Mouse (Mus musculus) megakaryocyte, adult 5-6 weeks (primary cell): ENCODE data around the gene Tbr1. TPM values are rescaled to one million over a fixed set of nuclear protein-coding genes. Genes with fewer than 3 reads are reported as not detected.

ENCODE experiments used
- ATAC-seq: 2 replicates; pipeline ENCODE4 v1.8.0; 2016; ENCODE audit warnings: mild to moderate bottlenecking, inconsistent platforms; ENCODE audit not compliant: poor library complexity, severe bottlenecking
- total RNA-seq, 2 experiments: library from RNA; stranded (forward) in 1 of 2; stranded (reverse) in 1 of 2; fragments of 153-499, 151-499 nt in 1 of 2; fragments of 221-1000, 200-1000 nt in 1 of 2; gene quantifications; 2 replicates each; pipeline versions ENCODE4 v1.2.3 to v1.2.4; 2015 to 2017

Gene Tbr1
- total RNA-seq (2015): 0.05 and 0.09 TPM in 2 replicates
- not detected in 2 replicates for total RNA-seq (2017)

DNA sequence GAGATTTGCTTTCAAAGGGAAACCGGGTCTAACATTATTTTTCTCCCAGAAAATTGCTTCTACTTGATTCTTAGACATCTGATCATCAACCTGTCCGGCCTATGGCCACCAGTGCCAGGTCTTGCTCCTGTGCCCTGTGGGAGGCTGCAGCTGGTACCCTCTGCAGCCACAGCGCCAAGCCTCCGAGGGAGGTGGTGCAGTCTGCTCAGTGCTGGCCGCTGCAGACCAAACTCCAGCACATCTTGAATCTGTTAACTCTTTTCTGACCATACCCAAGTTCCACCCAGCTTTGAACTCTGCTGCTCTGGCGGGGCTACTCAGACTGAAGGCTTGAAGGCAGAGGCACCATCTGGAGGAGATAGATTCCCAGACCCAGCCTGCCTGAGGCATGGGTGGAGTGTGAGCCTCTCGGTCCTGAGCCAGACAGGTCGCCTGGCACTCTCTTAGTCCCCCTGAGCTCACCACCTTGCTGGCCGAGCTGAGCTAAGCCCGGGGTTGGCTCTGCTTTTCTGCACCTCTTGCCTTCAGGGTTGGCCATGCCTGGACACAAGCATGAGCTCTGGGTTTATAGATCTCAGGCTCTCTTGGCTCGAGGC is at the start of gene Tbr1:
Gene Tbr1 (plus strand): TSS at position 275 of the 596 bp plus-strand sequence.
- no peak for ATAC-seq

DNA sequence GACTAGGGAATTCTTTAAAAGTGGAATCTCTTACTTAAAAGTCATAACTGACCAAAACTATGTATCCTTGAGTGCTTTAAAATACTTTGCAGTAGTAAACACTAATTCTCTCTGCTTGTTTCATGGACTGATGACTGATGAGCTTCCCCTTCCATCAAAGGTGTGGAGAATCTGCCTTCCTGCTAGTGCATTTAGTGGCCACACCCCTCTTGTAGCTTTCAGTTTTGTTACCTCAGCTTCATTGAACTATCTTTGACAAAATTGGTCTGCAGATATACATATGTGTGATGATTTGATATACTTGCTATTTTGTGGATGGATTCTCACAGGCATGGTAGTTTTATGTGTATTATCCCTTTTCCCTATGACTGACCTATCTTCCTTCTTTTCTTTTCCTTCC is 47.7 kb upstream of the Tbr1 start:
- no peak for ATAC-seq

DNA sequence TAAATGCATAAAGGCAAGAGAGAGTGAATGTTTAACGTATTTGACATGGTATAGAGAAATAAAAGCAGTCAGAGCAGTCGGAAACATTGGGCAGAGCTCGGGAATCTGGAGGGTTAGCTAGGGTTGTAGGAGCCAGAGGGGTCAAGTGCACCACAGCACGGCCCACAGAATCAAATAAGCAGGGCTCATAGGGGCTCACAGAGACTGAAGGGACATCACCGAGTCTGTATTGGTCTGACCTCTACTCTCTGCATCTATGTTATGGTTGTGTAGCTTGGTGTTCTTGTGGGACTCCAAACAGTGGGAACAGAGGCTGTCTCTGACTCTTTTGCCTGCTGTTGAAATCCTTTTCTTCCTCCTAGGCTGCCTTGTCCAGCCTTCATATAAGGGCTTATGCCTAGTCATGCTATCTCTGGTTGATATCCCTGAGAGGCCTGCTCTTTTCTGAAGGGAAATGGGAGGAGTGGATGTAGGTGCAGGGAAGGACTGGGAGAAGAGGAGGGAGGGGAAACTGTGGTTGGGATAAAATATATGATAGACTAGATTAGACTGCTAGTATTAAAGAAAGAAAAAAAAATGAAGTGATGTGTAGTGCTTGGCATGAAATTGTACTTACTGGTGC is 43.4 kb upstream of the Tbr1 start:
- no peak for ATAC-seq

DNA sequence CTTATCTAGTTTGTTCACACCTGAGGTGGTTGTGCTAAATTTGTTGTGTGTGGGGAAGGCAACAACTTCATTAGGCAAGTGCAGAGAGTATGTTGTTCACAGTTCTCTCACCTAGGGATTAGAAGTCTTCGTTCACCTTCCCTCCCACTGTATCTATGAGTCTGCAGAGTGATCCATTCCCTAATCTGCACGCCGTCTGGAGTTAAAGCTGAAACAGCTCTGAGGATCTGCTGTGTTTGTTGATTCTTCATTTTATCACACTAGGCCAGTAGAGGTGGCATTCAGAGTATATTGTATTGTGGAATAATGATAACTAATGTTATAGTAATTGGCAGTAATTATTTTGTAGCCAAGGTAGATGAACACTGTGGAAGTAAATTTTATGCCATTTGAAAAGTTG is 42.7 kb upstream of the Tbr1 start:
- ATAC-seq: no peak

DNA sequence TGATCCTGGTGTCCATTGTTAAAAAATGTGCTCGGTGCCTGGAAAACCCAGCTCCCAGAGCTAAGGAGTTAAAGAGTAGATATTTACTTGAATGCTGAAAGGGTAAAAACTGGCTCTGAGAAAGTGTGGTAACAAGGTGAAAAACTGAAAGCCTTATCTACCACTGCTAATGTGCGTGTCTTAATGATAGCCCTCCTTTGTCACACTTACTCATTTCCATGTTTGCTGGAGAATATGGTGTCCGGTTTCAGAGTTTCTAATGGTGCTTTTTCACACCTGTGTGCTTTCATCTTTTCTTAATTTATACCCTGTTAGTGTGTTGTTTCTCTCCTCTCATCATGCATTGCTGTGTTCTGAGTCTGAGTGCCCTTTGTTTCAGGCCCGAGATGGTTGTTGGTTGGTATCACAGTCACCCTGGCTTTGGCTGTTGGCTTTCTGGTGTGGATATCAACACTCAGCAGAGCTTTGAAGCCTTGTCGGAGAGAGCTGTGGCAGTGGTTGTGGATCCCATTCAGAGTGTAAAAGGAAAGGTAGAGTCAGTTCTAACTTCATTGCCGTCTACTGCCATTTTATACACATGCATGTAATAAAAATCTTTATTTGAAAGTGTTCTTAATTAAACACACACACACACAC is 38.1 kb upstream of the Tbr1 start:
- no peak for ATAC-seq

DNA sequence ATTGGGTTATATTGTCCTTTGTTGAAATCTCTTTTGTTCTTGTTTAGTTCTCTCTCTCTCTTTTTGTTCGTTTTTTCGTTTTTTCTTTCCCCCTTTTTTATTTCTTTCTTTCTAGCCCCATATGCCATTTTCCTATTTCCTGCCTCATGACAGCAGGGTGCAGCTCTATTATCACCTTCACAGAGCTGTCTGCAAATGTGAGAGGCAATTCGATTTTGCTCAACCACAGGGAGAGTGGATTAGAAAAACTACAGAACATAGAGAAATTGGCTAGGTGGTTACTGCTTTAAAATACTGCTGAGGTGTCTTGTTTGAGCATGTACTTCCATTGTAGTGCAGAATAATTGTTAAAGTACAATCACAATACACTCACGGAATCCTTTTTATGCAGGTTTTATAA is 37.2 kb upstream of the Tbr1 start:
- no peak for ATAC-seq

DNA sequence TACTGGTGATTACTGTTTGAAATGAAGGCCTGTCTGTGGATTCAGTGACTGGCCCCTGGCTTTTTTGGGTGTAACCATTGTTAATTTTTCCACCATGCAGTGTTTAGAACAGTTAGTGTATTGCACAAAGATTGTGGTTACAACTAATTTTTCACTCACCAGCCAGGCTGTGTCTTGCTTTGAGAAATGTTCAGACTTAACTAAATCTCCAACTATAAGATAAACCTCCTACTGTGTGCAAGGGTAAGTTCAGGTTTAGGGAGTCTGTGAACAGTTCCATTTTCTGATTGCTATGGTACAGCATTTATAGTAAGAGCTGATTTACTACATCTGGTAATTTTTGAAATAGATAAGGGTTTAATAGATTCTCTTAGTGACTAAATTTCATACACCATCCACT is 21.9 kb upstream of the Tbr1 start:
- ATAC-seq: no peak

DNA sequence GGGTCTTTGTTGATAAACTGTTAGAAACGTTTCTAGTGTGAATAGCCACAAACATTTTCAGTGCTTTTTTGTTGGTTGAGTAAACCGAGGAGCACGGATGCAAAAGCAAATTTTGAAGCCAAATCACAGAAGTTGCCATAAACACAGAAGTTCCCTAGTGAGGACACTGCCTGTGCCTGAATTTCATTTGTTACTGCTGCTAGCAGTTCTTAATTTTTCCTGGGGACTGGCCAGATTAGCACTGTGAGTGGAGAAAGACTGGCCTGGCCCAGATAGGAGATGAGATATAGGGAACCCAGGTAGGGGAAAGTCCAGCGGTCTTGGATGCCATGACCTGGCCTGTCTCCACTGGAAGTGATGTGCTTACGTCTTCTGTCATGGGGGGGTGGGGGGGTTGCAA is 7.8 kb upstream of the Tbr1 start:
- no peak for ATAC-seq

DNA sequence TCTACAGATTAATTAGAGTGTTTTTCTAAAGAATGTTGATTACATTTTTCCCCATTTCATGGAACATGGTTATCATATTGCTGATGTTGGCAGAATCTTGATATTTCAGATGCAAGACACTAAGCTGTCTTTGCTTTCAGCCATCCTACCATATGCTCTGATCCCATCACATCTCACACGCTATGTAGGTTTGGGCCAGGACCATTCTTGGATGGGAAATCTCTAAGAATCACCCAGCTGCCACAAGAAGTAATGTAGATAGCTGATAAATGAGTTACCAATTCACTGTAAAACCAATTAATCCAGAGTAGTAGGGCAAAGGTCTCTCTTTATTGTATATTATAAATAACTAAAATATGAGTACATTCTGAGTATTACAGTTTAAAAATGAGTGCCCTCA is 4.7 kb upstream of the Tbr1 start:
- ATAC-seq: no peak

DNA sequence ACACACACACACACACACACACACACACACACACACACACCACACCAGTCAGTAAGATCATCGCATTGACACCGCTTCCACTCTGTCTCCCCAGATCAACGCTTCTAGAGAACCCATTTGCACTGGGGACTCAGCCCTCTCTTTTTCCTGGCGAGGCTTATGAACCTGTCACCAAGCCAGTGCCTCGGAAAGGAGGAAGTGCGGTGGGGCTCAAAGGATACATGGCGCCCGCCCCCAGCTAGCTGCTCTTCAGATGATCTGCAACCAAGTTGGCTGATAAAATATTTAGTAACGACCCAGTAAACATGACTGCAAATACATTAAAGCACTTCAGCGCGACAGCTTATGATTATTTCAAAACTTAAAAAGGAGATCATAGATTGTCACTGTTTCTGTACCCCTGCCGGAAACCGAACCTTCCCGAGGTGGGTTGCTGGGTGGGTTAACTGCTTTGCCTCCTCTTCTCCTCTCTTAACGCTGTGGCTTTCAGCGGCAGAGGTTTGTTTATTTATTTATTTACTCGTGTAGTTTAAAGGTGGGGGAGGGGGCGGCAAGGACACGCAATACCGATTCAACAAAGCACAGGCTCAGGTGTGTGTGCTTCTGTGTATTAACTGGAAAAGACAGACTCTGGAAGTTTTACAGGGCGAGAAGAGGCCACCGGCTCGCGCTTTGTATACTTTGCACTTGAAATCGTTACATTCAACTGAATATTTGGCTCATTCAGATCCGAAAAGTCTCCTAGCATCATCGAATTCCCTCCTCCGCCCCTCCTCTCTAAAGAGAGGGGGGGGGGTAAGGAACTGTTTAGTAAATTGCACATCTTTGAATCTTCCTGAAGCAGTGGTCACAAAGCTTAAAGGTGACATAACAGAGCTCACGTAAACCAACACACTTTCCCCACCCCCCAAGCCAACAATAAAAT is 975 bp downstream of the Tbr1 start:
- peak; percentile 47 for ATAC-seq

DNA sequence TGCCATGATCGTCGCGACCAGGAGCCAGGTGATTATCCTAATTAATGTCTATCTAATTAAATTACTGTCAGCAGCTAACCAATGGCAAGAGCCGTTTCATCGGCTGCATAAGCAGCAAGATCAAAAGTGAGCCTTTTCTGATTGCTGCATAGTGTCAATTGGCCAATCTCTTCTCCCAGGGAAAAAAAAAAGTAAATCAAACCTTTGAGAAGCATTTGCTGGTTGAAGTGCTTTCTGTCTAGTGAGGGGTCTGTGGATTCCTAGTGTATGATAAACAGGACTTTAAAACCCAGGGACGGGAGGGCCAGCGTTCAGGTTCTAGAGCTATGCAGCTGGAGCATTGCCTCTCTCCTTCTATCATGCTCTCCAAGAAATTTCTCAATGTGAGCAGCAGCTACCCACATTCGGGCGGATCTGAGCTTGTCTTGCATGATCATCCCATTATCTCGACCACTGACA is 1.7 kb downstream of the Tbr1 start:
- ATAC-seq: no peak

DNA sequence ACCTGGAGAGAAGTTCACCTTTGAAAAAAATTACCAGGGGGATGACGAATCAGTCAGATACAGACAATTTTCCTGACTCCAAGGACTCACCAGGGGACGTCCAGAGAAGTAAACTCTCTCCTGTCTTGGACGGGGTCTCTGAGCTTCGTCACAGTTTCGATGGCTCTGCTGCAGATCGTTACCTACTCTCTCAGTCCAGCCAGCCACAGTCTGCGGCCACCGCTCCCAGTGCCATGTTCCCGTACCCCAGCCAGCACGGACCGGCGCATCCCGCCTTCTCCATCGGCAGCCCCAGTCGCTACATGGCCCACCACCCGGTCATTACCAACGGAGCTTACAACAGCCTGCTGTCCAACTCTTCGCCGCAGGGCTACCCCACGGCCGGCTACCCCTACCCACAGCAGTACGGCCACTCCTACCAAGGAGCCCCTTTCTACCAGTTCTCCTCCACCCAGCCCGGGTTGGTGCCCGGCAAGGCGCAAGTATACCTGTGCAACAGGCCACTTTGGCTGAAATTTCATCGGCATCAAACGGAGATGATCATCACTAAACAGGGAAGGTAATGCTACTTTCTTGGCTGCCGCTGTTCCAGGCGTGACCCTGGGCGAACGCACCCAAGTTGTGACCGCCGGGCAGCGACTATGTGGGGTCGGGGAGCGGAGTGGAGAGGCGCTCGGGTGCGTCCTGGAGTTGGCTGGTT is 2.3 kb downstream of the Tbr1 start:
- peak; percentile 5; the same call in 1 of the 2 replicates for ATAC-seq

DNA sequence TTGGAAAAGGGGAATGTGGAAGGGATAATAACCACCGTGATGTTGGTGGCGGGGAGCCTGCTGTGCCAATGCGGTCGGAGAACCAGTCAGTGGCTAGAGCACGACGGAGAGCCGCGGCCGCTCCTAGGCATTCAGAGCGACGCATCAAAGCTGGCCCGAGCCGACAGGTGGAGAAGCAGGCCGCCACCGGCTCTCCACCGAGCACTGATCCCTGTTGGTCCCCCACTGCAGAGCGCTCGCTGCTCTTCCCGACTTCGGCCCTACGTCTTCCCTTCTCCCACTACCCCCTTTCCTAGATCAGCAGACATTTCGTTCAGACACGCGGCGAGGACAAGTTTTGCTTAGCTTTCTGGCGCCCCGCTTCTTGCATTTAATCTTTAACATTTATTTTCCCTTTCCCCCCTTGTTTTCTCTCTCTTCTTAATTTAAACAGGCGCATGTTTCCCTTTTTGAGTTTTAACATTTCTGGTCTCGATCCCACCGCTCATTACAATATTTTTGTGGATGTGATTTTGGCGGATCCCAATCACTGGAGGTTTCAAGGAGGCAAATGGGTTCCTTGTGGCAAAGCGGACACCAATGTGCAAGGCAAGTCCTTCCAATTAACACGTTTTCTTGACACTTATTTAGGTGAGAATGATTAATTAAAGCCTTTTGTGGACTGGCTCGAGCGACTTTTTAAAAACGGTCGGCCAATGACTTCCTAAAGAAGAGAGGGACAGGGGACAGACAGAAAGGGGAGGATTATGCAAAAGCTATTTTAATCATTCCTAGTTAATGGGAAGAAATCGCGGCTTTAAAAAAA is 3.0 kb downstream of the Tbr1 start:
- no peak for ATAC-seq

DNA sequence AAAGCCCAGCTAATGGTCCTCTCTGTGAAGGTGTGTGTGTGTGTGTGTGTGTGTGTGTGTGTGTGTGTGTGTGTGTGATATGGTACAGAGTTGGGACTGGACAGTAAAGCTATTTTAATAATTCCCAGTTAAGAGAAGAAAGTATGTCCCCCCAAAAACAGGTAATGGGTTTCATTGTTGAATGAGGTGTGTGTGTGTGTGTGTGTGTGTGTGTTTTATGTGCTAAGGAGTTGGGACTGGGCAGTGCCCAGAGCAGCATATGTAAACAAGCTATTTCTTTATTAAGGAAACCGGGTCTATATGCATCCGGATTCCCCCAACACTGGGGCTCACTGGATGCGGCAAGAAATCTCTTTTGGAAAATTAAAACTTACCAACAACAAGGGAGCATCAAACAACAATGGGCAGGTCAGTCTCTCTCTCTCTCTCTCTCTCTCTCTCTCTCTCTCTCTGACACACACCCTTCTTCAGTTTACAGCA is 3.7 kb downstream of the Tbr1 start:
- ATAC-seq: no peak

DNA sequence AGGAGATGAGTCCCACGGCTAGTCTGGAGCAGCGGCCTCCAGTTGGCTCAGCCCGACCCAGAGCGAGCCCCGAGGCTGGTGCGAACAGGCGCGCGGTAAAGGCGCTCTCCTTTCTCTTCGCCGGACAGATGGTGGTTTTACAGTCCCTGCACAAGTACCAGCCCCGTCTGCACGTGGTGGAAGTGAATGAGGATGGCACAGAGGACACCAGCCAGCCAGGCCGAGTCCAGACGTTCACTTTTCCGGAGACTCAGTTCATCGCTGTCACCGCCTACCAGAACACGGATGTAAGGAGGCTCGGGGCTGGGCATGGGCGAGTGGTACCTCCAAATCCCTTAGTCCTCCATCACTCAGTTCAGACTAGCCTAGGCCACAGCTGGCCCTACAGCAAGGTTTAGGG is 4.4 kb downstream of the Tbr1 start:
- 0 out of 2 replicates have a peak, but pooled peaks have one; percentile 7 for ATAC-seq

DNA sequence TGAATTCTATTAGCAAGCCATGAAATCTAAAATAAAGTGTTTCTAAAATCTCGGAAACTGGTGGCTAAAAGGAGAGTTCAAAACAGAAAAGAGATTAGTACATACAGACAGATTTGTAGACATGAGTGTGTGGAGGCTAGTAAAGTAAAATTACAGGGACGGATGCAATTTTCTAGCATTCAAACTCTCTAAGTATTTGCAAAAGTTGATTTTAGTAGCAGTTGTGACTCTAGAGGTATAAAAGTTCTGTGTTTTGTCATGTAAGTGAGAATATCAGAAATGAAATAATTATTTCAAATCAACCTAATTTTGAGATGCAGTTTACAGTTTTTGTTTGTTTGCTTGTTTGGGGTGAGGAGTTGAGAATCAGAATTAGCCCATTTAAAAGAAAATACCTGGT is 5.1 kb downstream of the Tbr1 start:
- no peak for ATAC-seq

DNA sequence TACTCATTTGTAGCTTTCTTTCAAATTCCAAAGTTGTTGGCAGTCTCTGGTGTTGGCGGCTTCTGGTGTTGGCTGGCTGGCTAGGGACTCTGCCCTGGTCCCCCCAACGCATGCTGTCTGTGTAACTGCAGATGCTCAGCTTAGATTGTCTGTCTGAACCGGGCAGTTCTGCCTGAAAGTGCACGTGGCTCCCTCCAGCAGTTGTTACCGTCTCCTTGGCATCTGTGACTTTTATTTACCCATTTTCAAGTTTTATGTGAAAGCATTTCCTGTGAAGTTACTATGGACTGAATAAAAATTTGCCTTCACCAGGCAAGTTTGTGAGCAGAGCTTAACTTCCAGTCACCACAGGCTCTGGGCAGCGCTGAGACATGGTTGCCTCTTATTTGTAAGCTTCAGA is 6.0 kb downstream of the Tbr1 start:
- ATAC-seq: no peak

DNA sequence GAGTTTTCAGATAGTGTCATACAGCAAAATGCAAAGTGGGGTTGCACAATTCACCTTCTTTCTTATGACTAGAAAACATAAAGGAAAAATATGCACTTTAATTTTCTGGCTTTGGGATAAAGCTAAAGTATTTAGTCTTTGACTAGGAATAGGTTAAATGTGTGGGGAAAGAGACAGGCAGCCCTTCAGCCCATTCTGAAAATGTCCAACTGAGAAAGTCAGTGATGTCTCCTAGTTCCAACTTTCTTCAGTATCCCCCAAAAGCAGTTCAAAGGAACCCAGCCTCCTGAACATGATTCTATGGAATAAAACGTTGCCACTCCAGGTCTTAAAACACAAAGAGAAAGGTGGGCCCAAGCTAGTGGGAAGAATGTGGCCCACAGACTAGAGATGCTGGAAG is 6.7 kb downstream of the Tbr1 start:
- ATAC-seq: no peak

DNA sequence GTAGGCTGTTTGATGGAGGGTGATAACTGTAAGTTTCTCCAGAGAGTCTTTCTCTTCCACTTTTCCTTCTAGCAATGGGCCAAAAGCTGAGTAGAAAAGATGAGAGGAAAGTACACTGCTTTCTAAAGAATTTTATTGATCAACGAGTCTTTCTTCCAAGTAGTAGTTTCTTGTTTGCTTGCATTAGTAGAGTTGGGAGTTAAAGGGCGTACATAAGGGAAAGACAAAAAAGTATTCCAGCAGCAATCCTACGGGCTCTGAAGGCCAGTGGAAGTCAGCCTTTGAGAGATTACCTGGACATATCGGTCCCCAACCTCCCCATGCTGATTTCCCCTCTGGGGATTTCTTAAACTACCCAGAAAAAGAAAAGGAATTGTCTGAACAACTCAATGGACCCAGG is 8.0 kb downstream of the Tbr1 start:
- no peak for ATAC-seq

DNA sequence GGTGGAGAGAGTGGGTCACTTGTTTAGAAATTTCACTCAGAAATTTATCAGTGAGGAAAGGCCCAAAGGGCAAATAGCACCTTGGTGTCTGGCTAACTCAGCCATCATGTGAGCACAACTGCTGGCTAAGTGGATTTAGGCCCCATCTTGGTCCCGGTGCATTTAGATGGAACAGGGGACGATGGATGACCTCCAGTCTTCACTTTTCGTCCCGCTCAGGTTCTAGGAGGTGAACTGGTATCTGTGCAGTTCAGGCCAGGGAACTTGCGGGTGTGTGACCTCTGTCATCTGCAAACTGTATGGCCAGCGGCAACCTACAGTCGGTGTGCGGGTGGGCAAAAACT is 8.4 kb downstream of the Tbr1 start:
- ATAC-seq: no peak
